Mouse (Mus musculus) limb, embryonic 14.5 days (tissue): ENCODE results near the gene Supt6. TPM values are rescaled to one million over a fixed set of nuclear protein-coding genes. Genes with fewer than 3 reads are reported as not detected.

Experiments used
- ATAC-seq: fragments of 200-750 bp; cut with Nextera tagmentation; 2 replicates; pipeline ENCODE4 v1.8.0; 2017; ENCODE audit warnings: low read depth, moderate number of reproducible peaks, moderate TSS enrichment; ENCODE audit not compliant: low FRiP score
- DNase-seq: peaks from one replicate; pipeline ENCODE4 v3.0.0-alpha.2; 2015; ENCODE audit warnings: low spot score
- H3K27ac ChIP-seq: fragments of 300-500 bp; sonication (generic); replicated peaks from 2 replicates; pipeline ENCODE4 v1.5.1; 2014; ENCODE audit warnings: low read depth, mild to moderate bottlenecking, low read length, moderate library complexity, mixed read lengths
- H3K27me3 ChIP-seq: fragments of 300-500 bp; sonication (generic); 2 replicates; pipeline ENCODE4 v1.6.1; 2014; ENCODE audit warnings: low read length, mixed read lengths; ENCODE audit not compliant: control insufficient read depth, insufficient read depth
- H3K36me3 ChIP-seq: fragments of 300-500 bp; sonication (generic); 2 replicates; pipeline ENCODE4 v1.6.1; 2014; ENCODE audit warnings: mild to moderate bottlenecking, low read length, moderate library complexity, mixed read lengths; ENCODE audit not compliant: control insufficient read depth, insufficient read depth
- H3K4me1 ChIP-seq: fragments of 300-500 bp; sonication (generic); 2 replicates; pipeline ENCODE4 v1.6.1; 2014; ENCODE audit warnings: antibody characterized with exemption, low read length, mixed read lengths; ENCODE audit not compliant: control insufficient read depth, insufficient read depth
- H3K4me2 ChIP-seq: fragments of 300-500 bp; sonication (generic); replicated peaks from 2 replicates; pipeline ENCODE4 v1.6.1; 2014; ENCODE audit warnings: low read depth, mild to moderate bottlenecking, low read length, moderate library complexity; ENCODE audit not compliant: severe bottlenecking
- H3K4me3 ChIP-seq: fragments of 300-500 bp; sonication (generic); replicated peaks from 2 replicates; pipeline ENCODE4 v1.5.1; 2014; ENCODE audit warnings: low read length
- H3K9ac ChIP-seq: fragments of 300-500 bp; sonication (generic); 2 replicates; pipeline ENCODE4 v1.6.1; 2014; ENCODE audit warnings: mild to moderate bottlenecking, low read depth, low read length, moderate library complexity; ENCODE audit not compliant: severe bottlenecking
- H3K9me3 ChIP-seq: fragments of 300-500 bp; sonication (generic); 2 replicates; pipeline ENCODE4 v1.6.1; 2016; ENCODE audit warnings: low read length; ENCODE audit not compliant: control insufficient read depth
- POLR2A ChIP-seq: fragments of 200-500 bp; IDR thresholded peaks from 2 replicates; pipeline ENCODE4 v1.8.0; 2012; ENCODE audit warnings: inconsistent platforms, mild to moderate bottlenecking, moderate library complexity, borderline replicate concordance; ENCODE audit not compliant: insufficient read depth, insufficient read length; ENCODE audit errors: extremely low read depth
- WGBS: fragments of 180-500 bp; shearing (Covaris S2); extraction: QIAGEN DNeasy Blood & Tissue Kit; methylation state at CpG from one replicate; pipeline ENCODE4 v1.1.7; 2014; 5-methylcytosine and 5-hydroxymethylcytosine counted together
- polyA plus RNA-seq, 2 experiments: library from polyadenylated mRNA; depleted of rRNA in 1 of 2; stranded (reverse) in 1 of 2; unstranded in 1 of 2; fragments of >200 nt; fragmentation: Nextera tagmentation in 1 of 2; extraction: Ambion mirVana in 1 of 2; gene quantifications; 2 replicates each; pipeline versions ENCODE4 v1.2.1 to v1.2.3; 2012 to 2014

Gene Supt6
- polyA plus RNA-seq, 2 experiments, result 27.7 to 30.6 TPM

DNA sequence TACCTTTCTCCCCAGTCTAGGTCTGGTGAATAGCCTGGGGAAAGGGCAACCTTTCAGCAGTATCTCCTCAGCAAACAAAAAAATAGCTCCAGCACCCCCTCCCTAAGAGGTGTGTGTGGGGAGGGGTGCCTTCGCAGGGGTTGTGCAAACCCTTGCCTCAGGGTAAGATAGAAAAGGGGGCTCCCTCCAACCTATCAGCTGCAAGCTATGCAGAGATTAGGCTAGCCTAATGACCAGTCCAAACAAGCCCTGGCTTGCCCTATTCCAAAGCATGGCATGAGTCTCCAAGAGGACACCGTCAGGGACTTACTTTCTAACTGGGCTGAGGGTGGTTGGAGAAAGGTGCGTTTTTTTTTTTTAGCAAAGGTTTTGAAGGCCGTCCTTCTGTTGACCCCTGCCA is 79.6 kb downstream of the Supt6 start:
- Histone ChIP-seq H3K9me3 (no peaks in the 10 kb centered on the region), H3K27ac (peak overlapping the region; percentile 97), H3K4me3 (peak overlapping the region; percentile 100), H3K36me3 (peaks cover 18% of the 10 kb centered on the region), H3K9ac (no peak overlapping the region), H3K4me1 (peaks cover 32% of the 10 kb centered on the region), H3K4me2 (peak overlapping the region; percentile 82), H3K27me3 (no peaks in the 10 kb centered on the region)
- WGBS, result 29% methylated on average over 4 of the region's 4 CpGs
- no peak for TF ChIP-seq POLR2A
- no peak for ATAC-seq
- DNase-seq, result no peak

DNA sequence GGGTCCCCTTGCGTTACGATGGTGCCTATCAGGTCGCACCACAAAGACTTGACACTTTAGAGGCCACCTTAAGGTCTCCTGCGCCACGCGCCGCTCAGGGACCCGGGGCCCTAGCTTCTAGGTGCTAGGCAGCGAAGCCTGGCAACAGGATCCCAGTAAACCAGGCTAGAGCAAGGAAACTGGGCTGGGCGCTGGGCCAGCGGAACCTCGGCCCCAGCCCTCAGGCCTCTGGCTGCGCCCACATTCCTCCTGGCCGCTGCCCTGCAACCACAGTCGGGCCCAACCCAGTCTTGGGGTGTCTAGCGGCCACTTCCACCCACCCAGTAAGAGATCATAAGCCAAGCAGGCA is 80.1 kb downstream of the Supt6 start:
- Histone ChIP-seq H3K27me3 (no peaks in the 10 kb centered on the region), H3K4me3 (peak overlapping the region; percentile 100), H3K4me1 (peaks cover 32% of the 10 kb centered on the region), H3K36me3 (peaks cover 22% of the 10 kb centered on the region), H3K9me3 (no peaks in the 10 kb centered on the region), H3K4me2 (peak overlapping the region; percentile 82), H3K27ac (peak overlapping the region; percentile 97), H3K9ac (peak overlapping the region; percentile 98)
- 0 out of 2 replicates have a peak, but pooled peaks have one; percentile 1 for ATAC-seq
- DNase-seq, result peak; percentile 67
- 5% methylated on average over 16 of the region's 16 CpGs for WGBS
- no peak for TF ChIP-seq POLR2A

DNA sequence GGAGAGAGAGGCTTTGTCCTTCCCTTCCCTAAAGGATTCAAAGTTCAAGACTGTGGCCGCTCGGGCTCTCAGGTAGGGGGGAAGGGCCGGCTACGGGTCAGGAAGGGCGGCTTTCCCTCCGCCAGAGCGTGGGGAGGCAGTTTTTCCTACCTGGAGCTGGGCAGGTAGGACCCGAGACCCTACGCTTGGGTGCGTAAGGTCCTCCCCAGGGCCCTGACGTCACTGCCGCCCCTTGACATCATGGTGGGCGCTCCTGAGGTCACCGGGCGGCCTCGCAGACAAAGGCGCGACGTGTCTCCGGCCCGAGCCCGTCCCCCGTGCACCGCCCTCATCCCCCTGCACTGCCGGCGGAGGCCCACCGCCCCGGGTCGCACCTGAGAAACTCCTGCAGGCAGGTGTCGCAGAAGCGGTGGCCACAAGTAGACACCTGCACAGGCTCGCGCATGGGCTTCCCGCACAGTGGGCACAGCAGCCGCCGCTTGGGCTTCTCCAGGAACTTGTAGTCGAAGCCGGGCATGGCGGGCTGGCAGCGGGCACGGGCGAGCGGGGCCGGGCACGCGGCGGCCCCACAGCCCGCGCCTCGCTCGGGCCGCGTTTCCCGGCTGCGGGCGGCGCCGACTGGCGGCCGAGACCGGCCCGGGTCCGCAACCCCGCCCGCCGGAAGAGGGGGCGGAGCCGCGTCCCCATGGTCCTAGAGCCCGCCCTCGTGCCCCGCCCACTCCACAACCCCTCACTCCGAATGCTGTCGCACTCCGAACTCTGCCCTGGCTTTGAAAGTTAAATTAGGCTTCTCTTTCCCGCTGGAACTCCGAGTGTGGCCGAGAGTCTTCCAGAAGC is 80.6 kb downstream of the Supt6 start, which contains the start of gene Traf4:
Gene Traf4 (minus strand): TSS at position 666 of the 837 bp plus-strand sequence.
- ATAC-seq, result peak; percentile 84
- H3K4me3 ChIP-seq, result peak within 1 kb of the TSS; percentile 100
- H3K4me2 ChIP-seq, result peak within 1 kb of the TSS; percentile 82
- peak within 1 kb of the TSS; percentile 97 for H3K27ac ChIP-seq
- H3K9ac ChIP-seq, result peak within 1 kb of the TSS; percentile 98
- 0% methylated on average over 47 of the region's 78 CpGs for WGBS
- DNase-seq, result peak; percentile 91
- no peaks in the 10 kb centered on the region for H3K27me3 ChIP-seq
- TF ChIP-seq POLR2A, result peak; percentile 72; the same call in 1 of the 2 replicates
- H3K4me1 ChIP-seq, result peaks cover 32% of the 10 kb centered on the region
- H3K9me3 ChIP-seq, result no peaks in the 10 kb centered on the region
- peaks cover 28% of the 10 kb centered on the region for H3K36me3 ChIP-seq

DNA sequence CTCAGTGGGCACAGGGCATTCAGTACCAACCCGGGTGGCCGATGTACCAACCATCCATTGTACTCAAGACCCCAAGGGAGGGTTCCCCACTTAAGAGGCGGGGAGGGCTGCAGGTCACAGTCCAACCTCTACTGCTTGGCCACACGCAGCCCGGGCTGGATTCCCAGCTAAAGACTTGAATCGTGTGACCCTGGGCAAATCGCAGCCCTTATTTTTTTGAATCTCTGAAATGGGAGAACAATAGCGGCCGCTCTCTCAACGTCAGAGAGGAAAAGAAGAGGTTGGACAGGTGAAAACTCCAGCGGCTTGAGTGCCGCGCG is 81.2 kb downstream of the Supt6 start:
- Histone ChIP-seq H3K4me2 (peak overlapping the region; percentile 82), H3K4me3 (peak overlapping the region; percentile 100), H3K9me3 (no peaks in the 10 kb centered on the region), H3K36me3 (peaks cover 34% of the 10 kb centered on the region), H3K27ac (peak overlapping the region; percentile 97), H3K27me3 (no peaks in the 10 kb centered on the region), H3K9ac (peak overlapping the region; percentile 98), H3K4me1 (peaks cover 32% of the 10 kb centered on the region)
- ATAC-seq, result no peak
- 0% methylated on average over 14 of the region's 14 CpGs for WGBS
- TF ChIP-seq POLR2A, result no peak
- DNase-seq, result no peak

DNA sequence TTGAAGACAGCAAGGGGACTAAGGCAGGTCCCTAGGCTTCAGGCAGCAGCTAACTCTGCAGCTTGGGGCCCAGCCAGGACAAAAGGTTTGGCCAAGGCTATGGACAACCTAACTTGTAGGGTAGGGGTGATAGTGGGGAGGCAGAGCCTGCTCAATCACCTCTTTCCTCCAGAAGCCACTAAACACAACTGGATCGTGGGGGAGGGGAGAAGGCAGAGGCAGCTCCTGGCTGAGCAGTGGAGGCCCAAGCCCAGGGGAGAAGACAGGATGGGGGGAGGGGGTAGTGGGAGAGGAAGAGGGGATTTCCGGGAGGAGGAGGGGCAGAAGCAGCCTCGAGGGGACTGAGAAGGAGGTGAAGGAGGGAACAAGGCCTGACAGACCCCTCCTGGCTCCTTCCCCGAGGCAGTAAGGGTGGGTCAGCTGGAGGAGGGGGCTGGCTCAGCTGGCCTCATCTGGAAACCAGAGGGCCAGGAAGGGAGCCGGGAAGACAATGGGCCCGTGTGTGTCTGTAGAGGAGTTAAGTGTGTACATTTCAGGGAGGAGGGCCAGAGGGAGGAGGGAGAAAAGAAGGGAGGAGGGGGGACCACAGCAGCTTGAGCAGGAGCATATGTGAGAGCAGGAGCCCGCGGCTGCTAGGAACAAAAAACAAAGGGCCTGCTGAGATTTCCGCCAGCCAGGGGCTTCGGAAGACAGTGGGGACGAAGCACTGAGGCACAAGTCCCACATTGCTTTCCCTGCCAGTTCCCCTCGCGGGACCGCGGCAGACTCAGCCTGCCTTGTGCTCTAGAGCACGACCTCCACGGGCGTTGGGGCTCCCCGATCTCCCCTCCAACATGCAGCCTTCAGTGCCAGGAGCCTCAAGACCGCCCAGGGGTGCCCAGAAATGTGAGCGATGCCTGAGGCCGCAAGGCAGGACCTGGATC is 81.8 kb downstream of the Supt6 start:
- H3K4me1 ChIP-seq, result peaks cover 32% of the 10 kb centered on the region
- 0 out of 2 replicates have a peak, but pooled peaks have one; percentile 11 for TF ChIP-seq POLR2A
- H3K36me3 ChIP-seq, result peaks cover 38% of the 10 kb centered on the region
- peak; percentile 72 for ATAC-seq
- H3K27me3 ChIP-seq, result no peaks in the 10 kb centered on the region
- peak overlapping the region; percentile 82 for H3K4me2 ChIP-seq
- H3K27ac ChIP-seq, result peak overlapping the region; percentile 97
- peak overlapping the region; percentile 98 for H3K9ac ChIP-seq
- no peaks in the 10 kb centered on the region for H3K9me3 ChIP-seq
- peak overlapping the region; percentile 100 for H3K4me3 ChIP-seq
- DNase-seq, result peak; percentile 88
- WGBS, result under 1% methylated on average over 21 of the region's 22 CpGs
